Mouse (Mus musculus) bone marrow, adult 2 months (tissue): Measurements from ENCODE around the gene Tas2r119.

ENCODE experiments used
- CTCF ChIP-seq: fragments of 200-500 bp; IDR thresholded peaks from 2 replicates; pipeline ENCODE4 v1.5.1; 2011; ENCODE audit warnings: low read length, control low read depth; ENCODE audit not compliant: control insufficient read depth, insufficient read depth
- POLR2A ChIP-seq: fragments of 200-500 bp; IDR thresholded peaks from 2 replicates; pipeline ENCODE4 v1.6.1; 2011; ENCODE audit warnings: low read depth, mild to moderate bottlenecking, control low read depth, low read length, borderline replicate concordance; ENCODE audit not compliant: control insufficient read depth

GRCm38 (mm10) chr15:32192948-32193347 is 15.9 kb downstream of the Tas2r119 start:
- TF ChIP-seq CTCF (no peak), POLR2A (no peak)
